Mouse (Mus musculus) small intestine, adult 2 months (tissue): Measurements from ENCODE around the gene Xpnpep1.

Source experiments
- CTCF ChIP-seq: fragments of 200-500 bp; IDR thresholded peaks from 2 replicates; pipeline ENCODE4 v1.5.1; 2012; ENCODE audit warnings: low read depth, mild to moderate bottlenecking, control low read depth, inconsistent platforms, low read length, moderate library complexity, mixed read lengths; ENCODE audit not compliant: insufficient replicate concordance, insufficient read length; ENCODE audit errors: extremely low read depth
- POLR2A ChIP-seq: fragments of 200-500 bp; IDR thresholded peaks from 2 replicates; pipeline ENCODE4 v1.6.1; 2012; ENCODE audit warnings: low read depth, mild to moderate bottlenecking, control low read depth, inconsistent platforms, low read length, moderate library complexity

- TF ChIP-seq CTCF (no peak), POLR2A (no peak)
Observed at GRCm38 (mm10) chr19:53082862-53083261, 42.8 kb upstream of the Xpnpep1 start.
